Mouse (Mus musculus) left cerebral cortex, postnatal 25 days (tissue): ENCODE data around the gene Olfr1308. TPM values are rescaled to one million over a fixed set of nuclear protein-coding genes. Genes with fewer than 3 reads are reported as not detected.

ENCODE experiments used
- DNase-seq, 2 experiments: peaks; one replicate each; pipeline ENCODE4 v3.0.0; 2022; ENCODE audit warnings: low spot score in 2 of 2, mixed read lengths in 1 of 2
- intact Hi-C: fragments of 180-260 bp; cut with DNase I; formaldehyde crosslinking; loops from one replicate; pipeline ENCODE4 v1.15.1; 2025
- total RNA-seq, 2 experiments: library from RNA; stranded (reverse); gene quantifications; 2 replicates each; pipeline ENCODE4 v1.2.3; 2021

Gene Olfr1308
- total RNA-seq, result not detected

DNA sequence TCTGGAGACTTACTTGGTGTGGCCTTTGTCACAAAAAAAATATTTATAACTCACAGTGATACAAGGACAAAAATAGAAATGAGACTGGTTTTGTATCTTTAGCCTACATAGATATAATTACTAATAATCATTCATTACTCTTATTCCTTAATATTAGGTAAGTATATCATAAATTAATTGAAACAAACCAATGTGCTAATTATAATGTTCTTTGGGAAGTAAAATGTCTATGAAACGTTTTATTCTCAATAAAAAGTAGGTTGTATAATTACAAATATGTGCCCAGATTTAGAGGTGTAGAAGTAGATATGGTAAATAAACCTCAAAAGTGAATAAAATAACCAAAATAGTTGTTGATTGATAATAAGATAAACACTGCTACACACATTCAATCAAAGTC is at the start of gene Olfr1308:
Gene Olfr1308, minus strand, starts transcription at position 101 of the 400 bp plus-strand sequence.
- intact Hi-C loops, result no loop called here
- no peak for DNase-seq

DNA sequence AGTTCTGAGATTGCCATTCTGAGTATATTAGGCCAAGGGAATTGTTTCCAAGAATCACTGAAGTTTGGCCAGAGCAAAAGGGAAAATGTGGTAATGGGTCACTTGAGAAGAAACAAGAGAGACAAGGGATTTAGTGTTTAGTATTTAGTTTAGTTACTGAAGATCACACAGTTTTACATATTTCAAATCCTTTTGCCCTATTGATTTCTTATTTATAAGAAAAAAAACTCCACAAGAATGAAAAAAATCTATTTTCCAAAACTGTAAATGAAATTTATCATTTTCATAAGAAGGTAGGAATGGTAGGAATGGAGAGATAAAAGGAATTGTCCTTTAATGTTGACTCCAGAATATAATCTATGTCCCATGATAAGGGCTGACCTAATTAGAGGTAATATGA is 47.9 kb upstream of the Olfr1308 start, which contains the start of gene Olfr1310:
Gene Olfr1310, minus strand, starts transcription at position 101 of the 400 bp plus-strand sequence.
- intact Hi-C loops, result no loop called here
- no peak for DNase-seq

DNA sequence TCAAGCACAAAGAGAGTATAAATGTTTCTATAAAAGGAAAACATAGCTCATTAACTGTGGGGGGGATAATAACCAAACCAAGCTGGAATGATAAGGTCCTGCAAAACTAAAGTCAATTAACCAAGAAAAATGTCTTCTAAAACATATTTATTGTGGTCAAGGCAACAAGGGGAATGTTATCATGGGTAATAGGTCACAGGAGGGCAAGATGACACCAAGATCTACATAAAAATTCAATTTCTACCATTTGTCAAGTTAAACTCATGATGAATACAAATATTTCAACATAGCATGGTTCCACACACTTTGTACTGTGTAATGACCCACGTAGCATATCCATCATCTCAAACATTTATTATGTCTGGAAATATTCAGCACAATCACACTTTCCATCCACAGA is 25.4 kb upstream of the Olfr1308 start, which contains the start of gene Olfr1309:
Gene Olfr1309, minus strand, starts transcription at position 101 of the 400 bp plus-strand sequence.
- no peak for DNase-seq
- intact Hi-C loops, result no loop called here

DNA sequence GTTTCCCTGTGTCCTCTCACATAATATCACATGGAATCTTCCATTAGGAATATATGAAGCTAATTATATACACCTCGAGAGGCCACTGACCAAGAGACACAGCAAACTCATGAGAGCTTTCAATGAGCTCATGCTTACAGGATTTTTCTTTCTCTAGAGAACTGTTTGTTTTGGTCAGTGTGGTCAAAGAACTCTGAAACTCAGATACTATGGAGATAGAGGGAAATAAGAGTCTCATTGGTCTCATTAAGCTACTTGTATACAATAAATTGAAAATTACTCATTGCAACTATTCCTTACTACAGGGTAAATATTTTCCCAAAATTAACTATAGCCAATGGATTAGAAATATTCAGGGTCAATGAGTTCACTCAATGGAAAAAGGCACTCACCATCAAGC is 15.4 kb downstream of the Olfr1308 start, which contains the start of gene Olfr1307:
Gene Olfr1307, minus strand, starts transcription at position 101 of the 400 bp plus-strand sequence.
- DNase-seq, result no peak
- intact Hi-C loops, result no loop called here

DNA sequence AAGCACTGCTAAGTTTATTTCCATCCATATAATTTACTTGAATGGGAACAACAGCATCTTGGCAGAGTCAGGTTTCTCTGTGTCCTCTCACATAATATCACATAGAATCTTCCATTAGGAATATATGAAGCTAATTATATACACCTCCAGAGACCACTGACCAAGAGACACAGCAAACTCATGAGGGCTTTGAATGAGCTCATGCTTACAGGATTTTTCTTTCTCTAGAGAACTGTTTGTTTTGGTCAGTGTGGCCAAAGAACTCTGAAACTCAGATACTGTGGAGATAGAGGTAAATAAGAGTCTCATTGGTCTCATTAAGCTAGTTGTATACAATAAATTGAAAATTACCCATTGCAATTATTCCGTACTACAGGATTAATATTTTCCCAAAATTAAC is 48.6 kb downstream of the Olfr1308 start, which contains the start of gene Olfr1306:
Gene Olfr1306, minus strand, starts transcription at position 101 of the 400 bp plus-strand sequence.
- intact Hi-C loops, result no loop called here
- no peak for DNase-seq

Other genes starting within 250 kb of the Olfr1308 start
- gene Olfr1301, start 213.9 kb downstream of the Olfr1308 start, total RNA-seq, result not detected
- gene Olfr1302, start 187.5 kb downstream of the Olfr1308 start, total RNA-seq, result not detected
- gene Olfr1303, start 144.6 kb downstream of the Olfr1308 start, total RNA-seq, result not detected
- gene Olfr1305, start 87.8 kb downstream of the Olfr1308 start, total RNA-seq, result not detected
- not detected for gene Olfr1306, start 48.7 kb downstream of the Olfr1308 start, total RNA-seq
- under 1 TPM; 0.02 to 0.05 TPM for gene Olfr1307, start 15.5 kb downstream of the Olfr1308 start, total RNA-seq
- not detected for gene Olfr1309, start 25.3 kb upstream of the Olfr1308 start, total RNA-seq
- not detected for gene Olfr1310, start 47.8 kb upstream of the Olfr1308 start, total RNA-seq
- gene Olfr1311, start 59.5 kb upstream of the Olfr1308 start, total RNA-seq, result not detected
- not detected for gene Olfr1312, start 85.3 kb upstream of the Olfr1308 start, total RNA-seq
- gene Olfr1313, start 112.9 kb upstream of the Olfr1308 start, total RNA-seq, result not detected
- gene Olfr1314, start 131.8 kb upstream of the Olfr1308 start, total RNA-seq, result not detected
- gene Olfr1315-ps1, start 150.5 kb upstream of the Olfr1308 start, total RNA-seq, result not detected
- gene Olfr1316, start 170.0 kb upstream of the Olfr1308 start, total RNA-seq, result not detected
- gene Olfr1317, start 175.4 kb upstream of the Olfr1308 start, total RNA-seq, result not detected
- gene Olfr1318, start 189.3 kb upstream of the Olfr1308 start, total RNA-seq, result not detected